Mouse (Mus musculus) kidney, adult 2 months (tissue): ENCODE results near the gene Klk10. TPM values are rescaled to one million over a fixed set of nuclear protein-coding genes. Genes with fewer than 3 reads are reported as not detected.

Experiments used
- DNase-seq: peaks from one replicate; pipeline ENCODE4 v3.0.0; 2021
- H3K27ac ChIP-seq: fragments of 200-500 bp; 2 replicates; pipeline ENCODE4 v1.5.1; 2012; ENCODE audit warnings: low read depth, low read length, control low read depth, inconsistent platforms; ENCODE audit not compliant: insufficient read depth
- H3K27me3 ChIP-seq: fragments of 200-500 bp; replicated peaks from 2 replicates; pipeline ENCODE4 v1.6.1; 2012; ENCODE audit warnings: mild to moderate bottlenecking, moderate library complexity, low read length, inconsistent platforms; ENCODE audit not compliant: control insufficient read depth, insufficient read depth
- H3K36me3 ChIP-seq: fragments of 200-500 bp; 2 replicates; pipeline ENCODE4 v1.6.1; 2012; ENCODE audit warnings: mild to moderate bottlenecking, moderate library complexity, low read length, inconsistent platforms; ENCODE audit not compliant: control insufficient read depth, insufficient read depth
- H3K4me1 ChIP-seq: fragments of 200-500 bp; 2 replicates; pipeline ENCODE4 v1.6.1; 2011; ENCODE audit warnings: low read length; ENCODE audit not compliant: control insufficient read depth, insufficient read depth
- H3K4me3 ChIP-seq: fragments of 200-500 bp; 2 replicates; pipeline ENCODE4 v1.5.1; 2011; ENCODE audit warnings: mild to moderate bottlenecking, low read depth, low read length, control low read depth; ENCODE audit not compliant: insufficient read depth
- CTCF ChIP-seq: fragments of 200-500 bp; conservative IDR thresholded peaks from 2 replicates; pipeline ENCODE4 v1.5.1; 2011; ENCODE audit warnings: low read depth, mild to moderate bottlenecking, control low read depth, low read length, moderate library complexity, mixed read lengths; ENCODE audit not compliant: insufficient read depth, insufficient read length
- POLR2A ChIP-seq: fragments of 200-500 bp; IDR thresholded peaks from one replicate; pipeline ENCODE4 v1.6.1; 2011; ENCODE audit warnings: low read depth, low read length, control low read depth
- WGBS: fragments of 180-500 bp; shearing (Covaris S2); methylation state at CpG from one replicate; pipeline ENCODE4 v1.1.7; 2018; 5-methylcytosine and 5-hydroxymethylcytosine counted together
- polyA plus RNA-seq: library from polyadenylated mRNA; depleted of rRNA; stranded (reverse); fragments of >200 nt; gene quantifications from 2 replicates; pipeline ENCODE4 v1.2.3, GENCODE M21; 2012

Gene Klk10
- polyA plus RNA-seq, 1 experiment: 0.52 TPM

GRCm38 (mm10) chr7:43772901-43773300 lies 7.9 kb upstream of the Klk10 start:
- no peak overlapping the region for H3K4me3 ChIP-seq
- WGBS: 80% methylated on average over 3 of the region's 3 CpGs
- H3K27me3 ChIP-seq: no peaks in the 10 kb centered on the region
- H3K27ac ChIP-seq: no peak overlapping the region
- H3K4me1 ChIP-seq: no peaks in the 10 kb centered on the region
- DNase-seq: no peak
- no peaks in the 10 kb centered on the region for H3K36me3 ChIP-seq
- no peak for TF ChIP-seq POLR2A
- no peak for TF ChIP-seq CTCF

- no peaks in the 10 kb centered on the region for H3K27me3 ChIP-seq
- no peak for TF ChIP-seq POLR2A
- no peak for TF ChIP-seq CTCF
- no peak within 1 kb of the TSS for H3K27ac ChIP-seq
- WGBS: 94% methylated on average over 5 of the region's 5 CpGs
- no peak for DNase-seq
- no peaks in the 10 kb centered on the region for H3K36me3 ChIP-seq
- H3K4me1 ChIP-seq: no peaks in the 10 kb centered on the region
- no peak within 1 kb of the TSS for H3K4me3 ChIP-seq
These were observed 6.5 kb upstream of the Klk10 start, which contains the start of gene Klk11 for GRCm38 (mm10) chr7:43774364-43774763. Klk11 (plus strand) TSS chr7:43774604.

GRCm38 (mm10) chr7:43774802-43775201 lies 6.0 kb upstream of the Klk10 start:
- 77% methylated on average over 6 of the region's 6 CpGs for WGBS
- no peak for TF ChIP-seq POLR2A
- TF ChIP-seq CTCF: no peak

GRCm38 (mm10) chr7:43775311-43776057 lies 5.4 kb upstream of the Klk10 start:
- Histone ChIP-seq H3K27ac (no peak overlapping the region), H3K4me1 (no peaks in the 10 kb centered on the region), H3K36me3 (no peaks in the 10 kb centered on the region), H3K4me3 (no peak overlapping the region), H3K27me3 (no peaks in the 10 kb centered on the region)
- TF ChIP-seq POLR2A (no peak), CTCF (no peak)
- DNase-seq: no peak
- 54% methylated on average over 7 of the region's 7 CpGs for WGBS

More at GRCm38 (mm10) chr7:43774802-43775201, 6.0 kb upstream of the Klk10 start:
- Histone ChIP-seq H3K4me3 (no peak overlapping the region), H3K4me1 (no peaks in the 10 kb centered on the region), H3K27me3 (no peaks in the 10 kb centered on the region), H3K36me3 (no peaks in the 10 kb centered on the region), H3K27ac (no peak overlapping the region)
- DNase-seq: no peak

- Histone ChIP-seq H3K4me3 (no peak overlapping the region), H3K27me3 (no peaks in the 10 kb centered on the region), H3K36me3 (no peaks in the 10 kb centered on the region), H3K27ac (no peak overlapping the region), H3K4me1 (no peaks in the 10 kb centered on the region)
- TF ChIP-seq POLR2A (no peak), CTCF (no peak)
- DNase-seq: no peak
- WGBS: 82% methylated on average over 5 of the region's 5 CpGs
These were observed 4.3 kb upstream of the Klk10 start for GRCm38 (mm10) chr7:43776506-43776905.

- no peak for TF ChIP-seq CTCF
- no peak for TF ChIP-seq POLR2A
- no peak overlapping the region for H3K27ac ChIP-seq
- H3K4me1 ChIP-seq: no peaks in the 10 kb centered on the region
- H3K36me3 ChIP-seq: no peaks in the 10 kb centered on the region
- no peaks in the 10 kb centered on the region for H3K27me3 ChIP-seq
- WGBS: 83% methylated on average over 12 of the region's 12 CpGs
- no peak for DNase-seq
- no peak overlapping the region for H3K4me3 ChIP-seq
These were observed 3.4 kb upstream of the Klk10 start for GRCm38 (mm10) chr7:43777423-43777822.

- no peak for DNase-seq
- Histone ChIP-seq H3K27me3 (no peaks in the 10 kb centered on the region), H3K27ac (no peak overlapping the region), H3K4me3 (no peak overlapping the region), H3K4me1 (no peaks in the 10 kb centered on the region), H3K36me3 (no peaks in the 10 kb centered on the region)
- no peak for TF ChIP-seq CTCF
- TF ChIP-seq POLR2A: no peak
- 89% methylated on average over 10 of the region's 10 CpGs for WGBS
These were observed 2.5 kb upstream of the Klk10 start for GRCm38 (mm10) chr7:43778176-43778970.
